Mouse (Mus musculus) Patski (cell line): ENCODE measurements around the gene Fra10ac1. TPM values are rescaled to one million over a fixed set of nuclear protein-coding genes. Genes with fewer than 3 reads are reported as not detected.
A peak's percentile ranks its signal among the peaks of the same experiment; 100 is the strongest.

Source experiments
- ATAC-seq: fragments of 100-300 bp; one replicate; pipeline ENCODE4 v1.8.0; 2021
- CTCF ChIA-PET: fragments of 350-600 bp; sonication (Branson Sonifier 250); formaldehyde crosslinking; loops from one replicate; lab custom pipeline; 2022; ENCODE audit warnings: inconsistent platforms; lab: Charles Lee
- POLR2A ChIA-PET: fragments of 350-600 bp; sonication (Branson Sonifier 250); formaldehyde crosslinking; loops from one replicate; lab custom pipeline; 2022; ENCODE audit warnings: antibody characterized with exemption, inconsistent platforms; lab: Charles Lee
- DNase-seq: peaks from one replicate; pipeline ENCODE4 v3.0.0-alpha.2; 2011; ENCODE audit warnings: low read depth, low spot score
- H3K27me3 ChIP-seq: fragments of 371-371 bp; one replicate; pipeline ENCODE4 v1.5.1; 2021
- CTCF ChIP-seq: fragments of 100-300 bp; IDR thresholded peaks from one replicate; pipeline ENCODE4 v1.5.1; 2021
- in situ Hi-C: fragments of 300-500 bp; cut with MboI; formaldehyde crosslinking; loops from 3 replicates; pipeline ENCODE4 v1.11.1; 2018; ENCODE audit warnings: low pct_unique_long_range_greater_than_20kb, mixed read lengths
- polyA plus RNA-seq: library from polyadenylated mRNA; unstranded; gene quantifications from one replicate; pipeline ENCODE4 v1.2.3, GENCODE M21; 2021

Gene Fra10ac1
- polyA plus RNA-seq, 1 experiment from 2014 or later, result 20.4 TPM

DNA sequence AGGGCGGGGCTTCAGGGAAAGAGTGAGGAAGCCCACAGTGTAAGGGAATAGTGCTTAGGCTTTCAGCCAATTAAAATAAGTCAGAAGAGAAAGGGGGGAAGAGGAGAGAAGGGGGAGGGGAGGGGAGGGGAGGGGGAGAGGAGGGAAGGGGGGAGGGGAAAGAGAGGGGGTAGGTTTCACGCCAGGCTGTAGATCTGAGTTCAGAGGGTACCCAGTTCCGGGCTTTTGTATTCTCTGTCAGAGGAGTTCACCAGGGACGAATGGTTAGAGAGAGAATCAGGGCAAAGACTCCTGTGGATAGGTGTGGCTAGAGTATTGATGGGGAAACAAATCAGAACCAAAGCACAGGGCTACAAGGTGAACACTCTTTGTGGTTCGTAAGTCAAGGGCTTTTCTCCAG lies 12.6 kb upstream of the Fra10ac1 start:
- peaks cover 30% of the 10 kb centered on the region for H3K27me3 ChIP-seq
- POLR2A ChIA-PET, result interaction anchor here (0.6 kb wide), 1 partner anchor 659 kb away, joined by 3 read pairs; no protein-coding TSS in a partner anchor
- no peak for DNase-seq
- ATAC-seq, result no peak
- in situ Hi-C loops, result no loop called here
- no peak for TF ChIP-seq CTCF
- CTCF ChIA-PET, result no interaction called here

DNA sequence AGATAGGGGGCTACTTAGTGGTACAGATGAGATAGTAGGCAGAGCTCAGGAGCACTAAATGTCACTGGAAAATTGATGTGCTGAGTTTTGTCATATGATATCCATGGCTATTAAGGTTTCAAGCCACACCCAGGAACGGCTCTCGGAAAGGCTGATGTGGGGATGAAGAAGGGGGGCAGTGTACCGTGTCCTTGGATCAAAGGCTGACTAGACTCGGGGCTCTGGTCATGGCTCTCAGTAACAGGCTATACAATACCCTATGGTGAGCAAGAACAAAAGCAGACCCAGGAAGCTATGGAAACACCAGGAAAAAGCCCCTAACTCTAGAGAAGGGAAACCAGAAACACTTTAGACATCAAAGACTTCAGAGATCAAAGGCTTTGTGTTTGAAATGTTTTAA lies 8.6 kb upstream of the Fra10ac1 start:
- peaks cover 43% of the 10 kb centered on the region for H3K27me3 ChIP-seq
- ATAC-seq (no peak), DNase-seq (no peak)
- POLR2A ChIA-PET, result no interaction called here
- TF ChIP-seq CTCF, result no peak
- in situ Hi-C loops, result no loop called here
- CTCF ChIA-PET, result interaction anchor here (1.1 kb wide), 2 partner anchors 9 to 13 kb away, joined by 3 read pairs; no protein-coding TSS in a partner anchor

DNA sequence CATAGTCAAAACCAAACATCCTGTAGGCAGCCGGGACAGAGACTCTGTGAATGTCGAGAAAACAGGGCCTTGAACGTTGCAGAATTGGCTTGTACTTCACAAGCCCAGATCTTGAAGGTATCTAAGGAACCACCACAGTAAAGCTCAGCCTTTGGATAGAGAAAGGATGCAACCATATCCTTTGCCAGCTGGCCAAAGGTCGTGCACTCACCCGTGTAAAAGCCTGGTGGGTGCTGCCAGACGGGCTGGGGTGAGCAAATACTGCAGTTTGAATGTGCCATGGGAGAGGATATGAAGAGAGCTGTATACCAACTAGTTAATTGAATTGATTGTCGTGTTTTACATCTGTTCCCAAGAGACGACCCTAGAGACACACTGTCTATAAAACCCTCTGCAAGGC lies 8.1 kb upstream of the Fra10ac1 start:
- DNase-seq, result no peak
- in situ Hi-C loops, result no loop called here
- no peak for TF ChIP-seq CTCF
- ChIA-PET POLR2A (no interaction called here), CTCF (interaction anchor here (0.7 to 1.1 kb wide), 3 partner anchors 9 to 27 kb away, joined by 3 read pairs; no protein-coding TSS in a partner anchor)
- no peak for ATAC-seq
- H3K27me3 ChIP-seq, result peaks cover 43% of the 10 kb centered on the region

DNA sequence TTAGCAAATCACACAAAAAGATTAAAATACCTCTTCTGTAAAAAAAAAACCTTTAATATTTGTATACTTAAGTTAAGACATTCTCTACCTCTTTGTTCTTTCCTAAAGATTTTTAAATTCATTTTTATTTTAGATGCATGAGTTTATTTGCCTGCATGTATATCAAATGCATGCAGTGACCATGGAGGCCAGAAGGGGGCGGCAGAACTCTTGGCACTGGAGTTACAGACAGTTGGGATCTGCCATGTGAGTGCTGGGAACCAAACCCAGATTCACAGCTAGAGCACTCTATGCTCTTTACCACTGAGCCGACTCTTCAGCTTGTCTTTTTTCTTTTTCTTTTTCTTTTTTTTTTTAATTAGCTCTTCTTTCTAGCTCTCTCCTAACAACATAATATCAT lies 4.7 kb upstream of the Fra10ac1 start:
- DNase-seq (no peak), ATAC-seq (no peak)
- in situ Hi-C loops, result no loop called here
- TF ChIP-seq CTCF, result peak; percentile 54
- ChIA-PET CTCF (interaction anchor here (0.8 to 1.1 kb wide), 2 partner anchors 10 to 25 kb away, joined by 3 read pairs; no protein-coding TSS in a partner anchor), POLR2A (interaction anchor here (0.7 kb wide), 1 partner anchor 79 kb away, joined by 4 read pairs; no protein-coding TSS in a partner anchor)
- peaks cover 41% of the 10 kb centered on the region for H3K27me3 ChIP-seq

DNA sequence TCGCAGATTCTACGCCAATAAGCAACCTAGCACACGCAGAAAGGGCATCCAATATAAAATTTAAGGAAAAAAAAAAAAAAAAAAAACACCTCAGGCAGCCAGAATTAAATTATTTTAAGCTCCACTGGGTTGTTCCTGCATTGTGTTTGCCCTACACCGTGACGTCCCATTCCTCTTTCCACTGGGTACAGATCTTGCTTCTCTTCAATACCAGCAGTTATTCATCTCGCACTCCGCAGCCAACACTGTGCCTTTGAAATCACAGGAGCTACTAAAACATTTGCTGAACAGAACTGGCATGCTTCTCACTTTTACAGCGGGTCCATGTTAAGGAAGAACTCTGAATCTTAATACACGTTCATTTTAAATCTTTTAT lies 717 bp upstream of the Fra10ac1 start:
- POLR2A ChIA-PET, result no interaction called here
- no peak for TF ChIP-seq CTCF
- in situ Hi-C loops, result no loop called here
- ATAC-seq, result no peak
- H3K27me3 ChIP-seq, result peaks cover 26% of the 10 kb centered on the region
- CTCF ChIA-PET, result interaction anchor here (0.7 to 1.1 kb wide), 3 partner anchors 31 to 130 kb away, joined by 3 read pairs; no protein-coding TSS in a partner anchor
- no peak for DNase-seq

DNA sequence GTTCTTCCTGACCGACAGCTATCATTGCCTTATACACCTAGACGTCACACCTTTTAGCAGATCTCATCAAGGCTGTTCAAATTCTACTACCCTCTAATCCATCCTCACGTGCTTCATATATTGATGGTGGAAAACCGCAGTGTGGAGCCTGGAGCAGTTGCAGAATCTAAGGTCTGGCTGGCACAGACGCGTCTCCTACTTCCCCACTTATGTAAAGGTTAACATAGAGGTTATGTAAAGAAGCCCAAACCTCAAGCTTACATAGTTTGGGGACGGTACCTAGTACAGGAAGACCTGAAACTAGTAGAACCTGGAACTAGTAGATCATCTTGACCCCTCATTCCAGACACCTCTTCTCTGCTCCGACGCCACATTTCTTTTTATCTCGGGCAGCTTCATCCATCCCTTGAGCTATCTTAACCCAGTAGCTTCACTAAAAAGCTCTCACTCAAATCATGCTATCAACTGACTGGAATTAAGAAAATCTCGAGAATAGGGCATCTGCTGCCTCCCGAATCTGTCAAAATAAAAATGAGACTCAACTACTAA lies 526 bp downstream of the Fra10ac1 start:
- ChIA-PET POLR2A (interaction anchor here (0.7 to 1.3 kb wide), 2 partner anchors 14 to 31 kb away, joined by 3 read pairs; no protein-coding TSS in a partner anchor), CTCF (interaction anchor here (0.8 to 1.6 kb wide), 3 partner anchors 9 to 129 kb away, joined by 3 to 4 read pairs (median 4); no protein-coding TSS in a partner anchor)
- no peak for TF ChIP-seq CTCF
- in situ Hi-C loops, result no loop called here
- H3K27me3 ChIP-seq, result peaks cover 15% of the 10 kb centered on the region
- ATAC-seq (peak; percentile 14), DNase-seq (no peak)

DNA sequence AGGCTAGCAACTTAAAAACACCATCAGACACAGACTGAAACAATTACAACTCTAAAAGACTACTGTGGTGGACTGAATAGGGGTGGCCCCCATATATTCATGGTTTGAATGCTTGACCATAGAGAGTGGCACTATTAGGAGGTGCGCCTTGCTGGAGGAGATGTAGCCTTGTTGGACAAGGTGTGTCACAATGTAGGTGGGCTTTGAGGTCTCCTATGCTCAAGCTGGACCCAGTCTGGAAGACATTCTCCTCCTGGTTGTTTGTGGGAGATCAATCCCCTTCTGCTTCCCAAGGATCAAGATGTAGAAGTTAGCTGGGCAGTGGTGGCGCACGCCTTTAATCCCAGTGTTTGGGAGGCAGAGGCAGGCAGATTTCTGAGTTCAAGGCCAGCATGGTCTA lies 6.3 kb downstream of the Fra10ac1 start:
- TF ChIP-seq CTCF, result no peak
- no peak for DNase-seq
- ChIA-PET CTCF (no interaction called here), POLR2A (interaction anchor here (1.0 kb wide), 1 partner anchor 8 kb away, joined by 3 read pairs; no protein-coding TSS in a partner anchor)
- in situ Hi-C loops, result no loop called here
- H3K27me3 ChIP-seq, result no peaks in the 10 kb centered on the region
- ATAC-seq, result no peak

DNA sequence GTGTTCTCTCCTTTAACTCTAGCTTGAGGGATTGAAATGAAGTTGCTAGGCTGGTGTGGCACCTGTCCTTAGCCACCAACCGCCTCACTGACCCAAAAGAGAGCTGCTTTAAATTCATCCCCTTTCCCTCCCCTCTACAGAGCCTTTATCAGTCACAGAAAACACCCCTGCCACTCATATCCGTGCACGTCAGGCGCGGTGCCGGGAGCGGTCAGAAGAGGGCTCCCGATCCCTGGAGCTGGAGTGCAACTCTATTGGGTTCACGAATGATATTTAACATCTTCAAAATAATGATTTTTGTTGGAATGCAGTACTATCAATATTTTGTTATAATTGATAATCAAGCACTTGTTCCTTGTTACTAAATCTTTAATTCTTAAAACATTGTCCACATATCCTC lies 17.3 kb downstream of the Fra10ac1 start:
- CTCF ChIA-PET, result no interaction called here
- POLR2A ChIA-PET, result no interaction called here
- DNase-seq, result no peak
- peak; percentile 39 for TF ChIP-seq CTCF
- in situ Hi-C loops, result loop anchor here (10.0 kb wide), 1 partner anchor 122 kb away; no protein-coding TSS in a partner anchor
- no peak for ATAC-seq
- no peaks in the 10 kb centered on the region for H3K27me3 ChIP-seq

DNA sequence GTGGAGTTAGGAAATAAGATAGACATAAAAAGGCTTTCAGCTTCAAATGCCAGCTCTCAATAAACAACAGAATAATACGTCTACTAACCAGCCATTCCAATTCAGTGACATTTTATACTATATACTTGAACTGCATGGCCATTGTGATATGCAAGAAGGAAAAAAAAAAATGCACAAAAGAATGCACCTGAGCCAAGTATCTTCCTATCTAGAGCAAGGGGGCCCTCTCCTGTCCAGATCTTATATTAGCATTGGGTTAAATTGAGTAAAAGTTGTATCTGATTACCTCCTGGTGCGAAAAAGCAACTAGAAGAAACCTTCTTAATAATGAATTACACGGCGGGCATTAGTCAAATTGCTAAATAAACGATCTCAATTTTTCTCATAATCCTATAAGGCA lies 25.2 kb downstream of the Fra10ac1 start:
- ChIA-PET POLR2A (no interaction called here), CTCF (interaction anchor here (1.0 kb wide), 1 partner anchor 24 kb away, joined by 3 read pairs; no protein-coding TSS in a partner anchor)
- H3K27me3 ChIP-seq, result no peaks in the 10 kb centered on the region
- ATAC-seq (no peak), DNase-seq (no peak)
- peak; percentile 41 for TF ChIP-seq CTCF
- in situ Hi-C loops, result loop anchor here (10.0 kb wide), 1 partner anchor 244 kb away; no protein-coding TSS in a partner anchor

DNA sequence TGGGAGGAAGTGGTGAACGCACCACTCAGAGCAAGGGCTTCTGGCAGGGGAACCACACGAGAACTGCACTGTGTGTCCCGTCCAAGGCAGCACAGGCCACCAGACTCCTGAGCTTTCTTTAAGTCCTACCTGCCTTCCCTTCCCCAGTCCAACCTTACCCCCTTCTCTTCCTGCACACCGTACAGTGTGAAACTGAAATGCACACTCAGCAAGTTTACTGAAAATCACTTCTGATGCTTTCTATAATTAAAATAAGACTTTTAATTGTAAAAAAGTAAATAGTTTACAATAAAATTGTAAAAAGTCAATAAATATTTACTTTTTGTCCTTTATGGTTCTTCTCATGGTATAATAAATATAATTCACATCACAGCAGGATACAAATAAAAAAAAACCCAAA lies 28.7 kb downstream of the Fra10ac1 start:
- no peaks in the 10 kb centered on the region for H3K27me3 ChIP-seq
- in situ Hi-C loops, result loop anchor here (10.0 kb wide), 1 partner anchor 240 kb away; no protein-coding TSS in a partner anchor
- CTCF ChIA-PET, result interaction anchor here (0.9 kb wide), 1 partner anchor 27 kb away, joined by 3 read pairs; no protein-coding TSS in a partner anchor
- DNase-seq, result no peak
- ATAC-seq, result no peak
- POLR2A ChIA-PET, result no interaction called here
- TF ChIP-seq CTCF, result no peak

DNA sequence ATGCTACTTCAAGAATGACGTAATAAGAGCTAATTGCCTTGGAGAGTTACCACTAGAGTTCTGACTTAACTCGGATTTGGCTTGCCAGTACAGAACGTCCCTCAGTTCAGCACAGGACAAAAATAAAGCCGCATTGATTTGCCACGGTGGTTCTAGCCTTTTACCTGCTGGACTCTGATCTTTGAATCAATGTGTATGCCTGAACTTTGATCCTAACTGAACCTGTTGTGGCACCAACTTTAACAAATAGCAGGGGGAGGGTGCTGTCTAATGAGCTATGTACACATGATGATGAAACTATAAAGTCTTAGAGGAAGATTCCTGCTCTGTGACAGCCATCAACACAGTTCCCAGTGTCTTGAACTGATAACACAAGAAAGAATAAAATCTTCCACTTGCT lies 32.5 kb downstream of the Fra10ac1 start:
- no peak for ATAC-seq
- TF ChIP-seq CTCF, result no peak

More for the DNA sequence above, 32.5 kb downstream of the Fra10ac1 start:
- CTCF ChIA-PET, result no interaction called here
- DNase-seq, result no peak
- in situ Hi-C loops, result loop anchor here (10.0 kb wide), 1 partner anchor 237 kb away; no protein-coding TSS in a partner anchor
- POLR2A ChIA-PET, result no interaction called here
- H3K27me3 ChIP-seq, result no peaks in the 10 kb centered on the region
